Mouse (Mus musculus) heart, adult 2 months (tissue): ENCODE data around the gene Capzb. TPM values are rescaled to one million over a fixed set of nuclear protein-coding genes. Genes with fewer than 3 reads are reported as not detected.

Source experiments
- DNase-seq, 2 experiments: peaks; one replicate each; pipeline ENCODE4 v3.0.0; 2021
- H3K27ac ChIP-seq: fragments of 200-600 bp; 2 replicates; pipeline ENCODE4 v1.8.1; 2022
- H3K27me3 ChIP-seq: fragments of 200-500 bp; 2 replicates; pipeline ENCODE4 v1.6.1; 2012; ENCODE audit warnings: mild to moderate bottlenecking, low read length, inconsistent platforms, mixed read lengths; ENCODE audit not compliant: control insufficient read depth, insufficient read depth
- H3K36me3 ChIP-seq: fragments of 200-500 bp; 2 replicates; pipeline ENCODE4 v1.6.1; 2012; ENCODE audit warnings: low read length, inconsistent platforms; ENCODE audit not compliant: control insufficient read depth, insufficient read depth
- H3K4me1 ChIP-seq: fragments of 200-500 bp; 2 replicates; pipeline ENCODE4 v1.6.1; 2011; ENCODE audit warnings: low read length; ENCODE audit not compliant: control insufficient read depth, insufficient read depth
- H3K4me3 ChIP-seq: fragments of 200-600 bp; 2 replicates; pipeline ENCODE4 v1.8.1; 2022
- H3K79me2 ChIP-seq: fragments of 200-500 bp; replicated peaks from 2 replicates; pipeline ENCODE4 v1.6.1; 2012; ENCODE audit warnings: mild to moderate bottlenecking, inconsistent platforms, low read length, moderate library complexity, mixed read lengths; ENCODE audit not compliant: control insufficient read depth, insufficient read depth
- H3K9ac ChIP-seq: fragments of 200-500 bp; 2 replicates; pipeline ENCODE4 v1.6.1; 2012; ENCODE audit warnings: low read depth, mild to moderate bottlenecking, control low read depth, inconsistent platforms, low read length, mixed read lengths
- CTCF ChIP-seq: fragments of 200-600 bp; IDR thresholded peaks from 2 replicates; pipeline ENCODE4 v1.8.1; 2022; ENCODE audit warnings: antibody characterized with exemption, mild to moderate bottlenecking, moderate library complexity
- EP300 ChIP-seq: fragments of 200-500 bp; IDR thresholded peaks from 2 replicates; pipeline ENCODE4 v1.6.1; 2011; ENCODE audit warnings: low read depth, low read length, control low read depth; ENCODE audit not compliant: insufficient read depth
- POLR2A ChIP-seq: fragments of 200-500 bp; IDR thresholded peaks from 2 replicates; pipeline ENCODE4 v1.6.1; 2011; ENCODE audit warnings: mild to moderate bottlenecking, low read depth, low read length, control low read depth; ENCODE audit not compliant: insufficient read depth
- WGBS: fragments of 180-500 bp; shearing (Covaris S2); methylation state at CpG from one replicate; pipeline ENCODE4 v1.1.7; 2018; 5-methylcytosine and 5-hydroxymethylcytosine counted together
- intact Hi-C: fragments of 180-260 bp; cut with DNase I; formaldehyde crosslinking; loops from one replicate; pipeline ENCODE4 v1.15.1; 2025
- polyA plus RNA-seq: library from polyadenylated mRNA; depleted of rRNA; stranded (reverse); fragments of >200 nt; gene quantifications from 2 replicates; pipeline ENCODE4 v1.2.3, GENCODE M21; 2012
- total RNA-seq, 2 experiments: library from RNA; stranded (reverse); gene quantifications; 2 replicates each; pipeline ENCODE4 v1.2.3; 2021

Gene Capzb
- total and polyA plus RNA-seq, 3 experiments = 160 to 392 (median 342) TPM

DNA sequence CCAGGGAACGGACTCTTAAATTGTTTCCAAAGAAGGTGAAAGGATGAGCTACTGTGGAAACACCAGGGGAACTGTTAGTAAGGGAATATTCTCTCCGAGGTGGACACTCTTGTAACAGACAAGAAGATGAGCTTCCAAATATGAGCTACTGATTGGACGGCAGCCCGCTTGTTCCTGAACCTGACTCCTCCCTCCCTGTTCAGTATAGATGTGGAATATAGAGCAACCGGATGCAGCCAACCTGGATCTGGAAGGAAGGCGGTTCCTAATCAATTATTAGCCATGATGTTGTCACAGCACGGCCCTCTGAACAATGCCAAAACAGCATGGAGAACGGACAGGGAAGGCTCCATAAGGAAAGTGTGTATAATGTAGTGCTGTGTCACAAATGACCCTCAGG is 27.4 kb upstream of the Capzb start:
- Histone ChIP-seq H3K79me2 (no peaks in the 10 kb centered on the region), H3K27ac (no peak overlapping the region), H3K4me1 (no peaks in the 10 kb centered on the region; the same call in 1 of the 2 replicates), H3K36me3 (no peaks in the 10 kb centered on the region), H3K27me3 (no peaks in the 10 kb centered on the region), H3K9ac (no peak overlapping the region), H3K4me3 (no peak overlapping the region)
- DNase-seq = no peak
- TF ChIP-seq EP300 = no peak
- WGBS = 88% methylated on average over 8 of the region's 8 CpGs
- intact Hi-C loops = no loop called here

DNA sequence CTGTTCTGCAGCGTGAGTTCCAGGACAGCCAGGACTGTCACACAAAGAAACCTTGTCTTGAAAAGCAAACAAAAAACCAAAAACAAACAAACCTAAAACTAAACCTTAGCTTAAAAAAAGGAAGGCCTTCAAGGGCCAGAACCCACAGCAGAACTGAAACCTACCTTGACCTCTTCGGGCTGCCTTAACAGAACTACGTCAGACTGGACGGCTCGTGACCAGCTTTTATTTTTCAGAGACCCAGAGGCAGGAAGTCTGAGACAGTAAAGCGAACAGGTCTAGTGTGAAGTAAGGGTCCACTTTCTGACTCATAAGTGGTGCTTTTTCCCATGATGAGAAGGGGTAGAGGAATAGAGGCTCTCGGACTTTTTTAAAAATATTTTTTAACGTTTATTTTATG is 26.5 kb upstream of the Capzb start:
- Histone ChIP-seq H3K9ac (no peak overlapping the region), H3K27ac (no peak overlapping the region), H3K36me3 (no peaks in the 10 kb centered on the region), H3K79me2 (no peaks in the 10 kb centered on the region), H3K27me3 (no peaks in the 10 kb centered on the region), H3K4me3 (no peak overlapping the region), H3K4me1 (no peaks in the 10 kb centered on the region; the same call in none of the 2 replicates)
- WGBS = 84% methylated on average over 8 of the region's 8 CpGs
- intact Hi-C loops = no loop called here
- no peak for TF ChIP-seq EP300
- no peak for TF ChIP-seq CTCF
- TF ChIP-seq POLR2A = no peak
- no peak for DNase-seq

DNA sequence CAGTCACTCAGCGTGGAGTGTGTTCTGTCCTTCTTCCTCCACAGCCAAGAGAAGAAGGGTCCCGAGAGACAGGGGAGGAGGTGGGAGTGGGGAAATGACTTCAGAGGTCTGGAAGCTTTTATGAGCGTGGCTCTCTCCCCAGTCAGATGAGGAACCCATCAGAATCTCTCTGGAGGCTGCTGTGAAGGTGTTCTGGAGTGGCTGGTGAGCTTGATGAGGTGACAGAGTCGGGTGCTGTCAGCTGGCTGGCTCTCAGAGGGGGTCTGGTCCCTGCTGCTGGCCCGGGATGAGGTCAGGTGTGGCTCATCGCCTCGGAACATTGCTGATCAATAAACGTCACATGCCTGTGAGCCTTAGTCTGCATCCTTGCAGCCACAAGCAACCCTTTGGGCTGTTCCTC is 25.6 kb upstream of the Capzb start:
- Histone ChIP-seq H3K79me2 (no peaks in the 10 kb centered on the region), H3K27me3 (no peaks in the 10 kb centered on the region), H3K4me1 (no peaks in the 10 kb centered on the region; the same call in none of the 2 replicates), H3K27ac (no peak overlapping the region), H3K36me3 (no peaks in the 10 kb centered on the region), H3K4me3 (no peak overlapping the region), H3K9ac (no peak overlapping the region)
- intact Hi-C loops = no loop called here
- no peak for DNase-seq
- 42% methylated on average over 8 of the region's 8 CpGs for WGBS
- no peak for TF ChIP-seq EP300
- TF ChIP-seq POLR2A = no peak
- no peak for TF ChIP-seq CTCF

DNA sequence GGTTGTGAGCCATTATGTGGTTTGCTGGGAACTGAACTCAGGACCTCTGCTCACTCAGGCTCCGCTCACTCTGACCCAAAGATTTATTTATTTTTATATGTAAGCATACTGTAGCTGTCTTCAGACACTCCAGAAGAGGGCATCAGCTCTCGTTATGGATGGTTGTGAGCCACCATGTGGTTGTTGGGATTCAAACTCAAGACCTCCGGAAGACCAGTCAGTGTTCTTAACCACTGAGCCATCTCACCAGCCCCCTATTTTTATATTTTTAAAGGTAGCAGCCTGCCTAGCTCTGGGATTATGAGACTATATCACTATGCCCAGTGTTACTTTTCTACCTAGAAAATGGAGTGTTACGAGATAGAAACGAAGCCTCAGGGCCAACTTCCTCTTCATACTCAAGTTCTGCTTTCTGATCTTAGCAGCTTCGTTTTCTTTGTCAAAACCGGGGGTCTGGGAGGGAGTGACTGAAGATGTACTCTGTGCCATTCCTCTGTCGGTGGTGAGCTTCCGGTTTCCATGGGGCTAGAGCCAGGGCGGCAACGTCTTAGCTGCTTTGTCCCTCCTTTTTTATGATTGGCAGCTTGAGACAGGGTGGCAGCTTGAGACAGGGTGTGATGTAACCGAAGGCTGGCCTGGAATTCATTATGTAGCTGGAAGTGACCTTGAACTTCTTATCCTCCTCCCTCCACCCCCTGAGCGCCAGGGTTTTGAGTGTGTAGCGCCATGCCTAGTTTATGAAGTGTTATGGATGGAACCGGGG is 23.5 kb upstream of the Capzb start:
- no peak overlapping the region for H3K4me3 ChIP-seq
- TF ChIP-seq EP300 (0 out of 2 replicates have a peak, but pooled peaks have one; percentile 14), CTCF (peak; percentile 20), POLR2A (no peak)
- no peaks in the 10 kb centered on the region for H3K27me3 ChIP-seq
- no peaks in the 10 kb centered on the region; the same call in none of the 2 replicates for H3K4me1 ChIP-seq
- no peak overlapping the region for H3K27ac ChIP-seq
- WGBS = 67% methylated on average over 15 of the region's 15 CpGs
- no peaks in the 10 kb centered on the region for H3K36me3 ChIP-seq
- no peak overlapping the region for H3K9ac ChIP-seq
- no peaks in the 10 kb centered on the region for H3K79me2 ChIP-seq
- DNase-seq = peak in 1 of 2 experiments; percentile 66
- intact Hi-C loops = no loop called here

DNA sequence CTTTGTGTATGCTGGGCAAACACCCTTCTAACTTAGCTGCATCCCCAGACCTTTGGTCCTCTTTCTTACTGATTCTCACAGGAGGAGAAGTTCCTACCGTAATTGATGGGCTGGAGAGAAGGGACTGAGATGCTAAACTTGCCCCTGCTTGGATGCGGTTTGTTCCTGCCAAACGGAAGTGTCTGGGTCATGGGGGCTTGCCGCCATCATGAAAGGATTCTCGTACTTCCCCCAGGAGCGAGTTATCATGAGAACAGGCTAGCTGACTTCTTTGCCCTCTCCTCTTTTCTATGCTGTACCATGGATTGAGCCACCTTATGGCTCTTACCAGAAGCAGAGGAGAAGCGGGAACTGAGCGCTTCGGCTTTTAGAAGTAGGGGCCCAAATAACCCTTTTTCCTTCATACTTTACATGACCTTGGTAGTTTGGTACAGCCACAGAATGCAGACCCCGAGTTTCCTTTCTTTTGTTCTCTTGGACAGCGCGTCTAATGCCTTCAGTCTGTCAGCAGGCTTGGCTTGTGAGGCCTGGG is 22.9 kb upstream of the Capzb start:
- no peak for DNase-seq
- 81% methylated on average over 12 of the region's 12 CpGs for WGBS
- H3K4me3 ChIP-seq = no peak overlapping the region
- no peaks in the 10 kb centered on the region; the same call in none of the 2 replicates for H3K4me1 ChIP-seq
- H3K27ac ChIP-seq = no peak overlapping the region; the same call in 1 of the 2 replicates
- H3K9ac ChIP-seq = no peak overlapping the region
- no peaks in the 10 kb centered on the region for H3K27me3 ChIP-seq
- no peaks in the 10 kb centered on the region for H3K79me2 ChIP-seq
- TF ChIP-seq POLR2A (no peak), CTCF (no peak), EP300 (no peak)
- H3K36me3 ChIP-seq = no peaks in the 10 kb centered on the region
- intact Hi-C loops = no loop called here
